Mouse (Mus musculus) C2C12 (cell line): ENCODE results near the gene Bglap2. TPM values are rescaled to one million over a fixed set of nuclear protein-coding genes. Genes with fewer than 3 reads are reported as not detected.

Source experiments
- H3K27me3 ChIP-seq: one replicate; pipeline ENCODE4 v1.6.1; 2011; ENCODE audit not compliant: control insufficient read depth, insufficient read depth, insufficient read length
- H3K36me3 ChIP-seq: one replicate; pipeline ENCODE4 v1.6.1; 2011; ENCODE audit not compliant: control insufficient read depth, insufficient read depth
- H3K4me3 ChIP-seq: one replicate; pipeline ENCODE4 v1.5.1; 2011; ENCODE audit warnings: mild to moderate bottlenecking, control low read depth; ENCODE audit not compliant: poor library complexity, insufficient read depth, severe bottlenecking
- H3K79me2 ChIP-seq: one replicate; pipeline ENCODE4 v1.6.1; 2011; ENCODE audit not compliant: control insufficient read depth, insufficient read depth
- H3K79me3 ChIP-seq: one replicate; pipeline ENCODE4 v1.6.1; 2011; ENCODE audit warnings: low read depth, control low read depth
- H3ac ChIP-seq: one replicate; pipeline ENCODE3; 2011; ENCODE audit warnings: low read depth; ENCODE audit not compliant: control insufficient read depth, insufficient read length
- CEBPB ChIP-seq: IDR thresholded peaks from one replicate; pipeline ENCODE4 v1.6.1; 2011; ENCODE audit warnings: low read depth, mild to moderate bottlenecking, control low read depth, moderate library complexity
- CTCF ChIP-seq: IDR thresholded peaks from one replicate; pipeline ENCODE4 v1.5.1; 2011; ENCODE audit not compliant: control insufficient read depth, insufficient read depth, insufficient read length
- FOSL1 ChIP-seq: IDR thresholded peaks from one replicate; pipeline ENCODE4 v1.8.0; 2011; ENCODE audit warnings: mild to moderate bottlenecking, low read length; ENCODE audit not compliant: poor library complexity, insufficient read depth, severe bottlenecking
- MAX ChIP-seq: IDR thresholded peaks from one replicate; pipeline ENCODE4 v1.6.1; 2011; ENCODE audit warnings: mild to moderate bottlenecking, control low read depth
- MYOD1 ChIP-seq: IDR thresholded peaks from one replicate; pipeline ENCODE4 v1.6.1; 2011; ENCODE audit warnings: low read depth; ENCODE audit not compliant: control insufficient read depth, insufficient read length
- MYOG ChIP-seq: IDR thresholded peaks from one replicate; pipeline ENCODE4 v1.6.1; 2011; ENCODE audit not compliant: control insufficient read depth, insufficient read length; ENCODE audit errors: extremely low read depth
- USF1 ChIP-seq: IDR thresholded peaks from one replicate; pipeline ENCODE4 v1.6.1; 2011; ENCODE audit warnings: low read depth, mild to moderate bottlenecking, control low read depth, moderate library complexity
- polyA plus RNA-seq: library from polyadenylated mRNA; unstranded; fragments of >200 nt; fragmentation: generic; extraction: Trizol; gene quantifications from one replicate; pipeline ENCODE4 v1.2.1, GENCODE M21; 2012; ENCODE audit warnings: missing spikeins

Gene Bglap2
- polyA plus RNA-seq, 1 experiment: 4.6 TPM

GRCm38 (mm10) chr3:88410645-88411031, 32.1 kb upstream of the Bglap2 start:
- H3K27me3 ChIP-seq: no peaks in the 10 kb centered on the region
- TF ChIP-seq MYOG (no peak), CTCF (no peak), MYOD1 (no peak), CEBPB (no peak), FOSL1 (no peak), USF1 (no peak), MAX (no peak)
- H3K79me3 ChIP-seq: peaks cover 19% of the 10 kb centered on the region
- H3ac ChIP-seq: peak overlapping the region; percentile 28
- no peak overlapping the region for H3K4me3 ChIP-seq
- peaks cover 41% of the 10 kb centered on the region for H3K79me2 ChIP-seq
- peaks cover 27% of the 10 kb centered on the region for H3K36me3 ChIP-seq

GRCm38 (mm10) chr3:88409741-88410644, 31.5 kb upstream of the Bglap2 start, which contains the start of gene Pmf1:
Gene Pmf1, minus strand, starts transcription at chr3:88410331.
- peak within 1 kb of the TSS; percentile 99 for H3ac ChIP-seq
- no peaks in the 10 kb centered on the region for H3K27me3 ChIP-seq
- peaks cover 27% of the 10 kb centered on the region for H3K36me3 ChIP-seq
- TF ChIP-seq CEBPB (no peak), MAX (peak; percentile 82), USF1 (peak; percentile 95)
- H3K79me2 ChIP-seq: peaks cover 48% of the 10 kb centered on the region
- peak within 1 kb of the TSS; percentile 50 for H3K4me3 ChIP-seq
- H3K79me3 ChIP-seq: peaks cover 20% of the 10 kb centered on the region

DNA sequence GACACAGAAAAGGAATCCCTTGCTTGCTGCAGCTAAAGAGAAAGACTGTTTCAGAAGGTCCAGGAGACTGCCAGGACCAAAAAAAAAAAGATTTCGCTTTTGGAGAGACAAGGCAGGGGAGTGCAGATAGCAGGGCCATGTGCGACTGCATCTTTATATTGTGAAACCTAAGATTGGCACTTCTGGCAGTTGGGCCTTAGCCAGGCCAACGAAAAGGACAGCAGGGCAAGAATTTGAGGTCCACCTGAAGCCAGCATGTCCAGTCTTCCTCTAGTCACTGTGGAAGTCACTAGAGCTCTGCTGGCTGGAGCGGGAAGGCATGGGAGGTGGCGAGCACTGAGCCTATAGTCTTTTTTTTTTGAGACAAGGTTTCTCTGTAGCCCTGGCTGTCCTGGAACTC, 30.5 kb upstream of the Bglap2 start:
- TF ChIP-seq MYOD1 (no peak), MAX (no peak), MYOG (no peak), CEBPB (no peak), USF1 (no peak), FOSL1 (no peak), CTCF (no peak)
- H3K36me3 ChIP-seq: peaks cover 19% of the 10 kb centered on the region

DNA sequence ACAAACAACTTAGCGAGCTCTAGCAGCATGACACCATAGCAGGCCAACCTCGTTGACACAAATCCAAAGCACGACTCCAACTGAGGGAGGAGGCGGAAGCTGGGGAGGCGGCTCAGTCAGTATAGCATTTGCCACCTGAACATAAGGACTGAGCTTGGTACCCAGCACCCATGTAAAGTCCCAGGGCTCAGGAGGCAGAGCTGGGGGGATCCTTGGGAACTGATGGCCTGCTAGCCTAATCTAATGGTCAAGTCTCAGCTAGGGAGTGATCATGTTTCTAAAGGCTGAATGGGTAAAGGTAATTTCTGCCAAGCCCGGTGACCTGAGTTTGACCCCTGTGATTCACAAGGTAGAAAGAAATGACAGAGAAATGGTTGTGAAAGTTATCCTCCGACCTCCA, 29.0 kb upstream of the Bglap2 start:
- H3K4me3 ChIP-seq: no peak overlapping the region
- no peak overlapping the region for H3ac ChIP-seq
- peaks cover 18% of the 10 kb centered on the region for H3K36me3 ChIP-seq
- peaks cover 28% of the 10 kb centered on the region for H3K79me3 ChIP-seq
- peaks cover 65% of the 10 kb centered on the region for H3K79me2 ChIP-seq
- H3K27me3 ChIP-seq: no peaks in the 10 kb centered on the region
- TF ChIP-seq MYOD1: no peak
- no peak for TF ChIP-seq MYOG
- no peak for TF ChIP-seq CEBPB

More for the DNA sequence above, 30.5 kb upstream of the Bglap2 start:
- Histone ChIP-seq H3K27me3 (no peaks in the 10 kb centered on the region), H3ac (peak overlapping the region; percentile 66), H3K79me3 (peaks cover 24% of the 10 kb centered on the region), H3K4me3 (peak overlapping the region; percentile 50), H3K79me2 (peaks cover 58% of the 10 kb centered on the region)

GRCm38 (mm10) chr3:88407090-88407489, 28.6 kb upstream of the Bglap2 start:
- TF ChIP-seq MAX (peak; percentile 52), CTCF (peak; percentile 43), MYOG (no peak)
- peaks cover 28% of the 10 kb centered on the region for H3K79me3 ChIP-seq

DNA sequence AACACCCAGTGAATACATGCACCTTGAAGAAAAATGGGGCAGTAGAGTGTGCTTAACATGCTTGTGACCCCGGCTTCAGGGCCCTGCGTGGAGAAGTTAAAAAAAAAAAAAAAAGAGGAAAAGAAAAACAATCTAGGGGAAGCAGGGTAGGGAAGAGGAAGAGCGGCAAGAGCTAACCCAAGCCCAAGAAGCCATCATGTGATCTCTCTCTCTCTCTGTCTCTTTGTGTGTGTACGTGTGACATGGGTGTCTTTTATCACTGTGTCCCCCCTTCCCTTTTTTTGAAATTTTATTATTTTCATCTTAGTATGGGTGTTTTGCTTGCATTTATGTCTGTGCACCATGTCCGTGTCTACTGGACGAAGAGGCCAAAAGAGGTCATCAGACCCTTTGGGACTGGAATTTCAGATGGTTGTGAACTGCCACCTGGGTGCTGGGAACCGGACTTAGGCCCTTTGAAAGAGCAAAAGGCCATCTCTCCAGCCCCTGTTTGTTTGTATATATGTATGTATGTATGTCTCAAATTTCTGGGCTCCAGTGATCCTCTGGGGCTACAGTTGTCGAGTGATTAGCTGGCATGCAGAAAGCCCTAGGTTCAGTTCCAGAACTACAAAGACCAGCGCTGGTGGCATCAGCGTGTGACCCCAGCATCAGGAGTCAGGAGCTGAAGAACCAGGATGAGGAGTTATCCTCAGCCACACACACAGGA, 25.2 kb upstream of the Bglap2 start:
- H3K79me2 ChIP-seq: peaks cover 61% of the 10 kb centered on the region
- H3K4me3 ChIP-seq: no peak overlapping the region
- H3K36me3 ChIP-seq: peaks cover 16% of the 10 kb centered on the region
- H3ac ChIP-seq: no peak overlapping the region
- H3K79me3 ChIP-seq: peaks cover 21% of the 10 kb centered on the region
- TF ChIP-seq FOSL1 (no peak), MAX (no peak), MYOG (no peak), MYOD1 (no peak), CTCF (no peak), CEBPB (no peak), USF1 (no peak)
- no peaks in the 10 kb centered on the region for H3K27me3 ChIP-seq

More at GRCm38 (mm10) chr3:88407090-88407489, 28.6 kb upstream of the Bglap2 start:
- Histone ChIP-seq H3ac (no peak overlapping the region), H3K4me3 (no peak overlapping the region), H3K79me2 (peaks cover 65% of the 10 kb centered on the region), H3K36me3 (peaks cover 18% of the 10 kb centered on the region), H3K27me3 (no peaks in the 10 kb centered on the region)
